Mouse (Mus musculus): ENCODE results near the gene Flt3l.

- TF ChIP-seq EP300 (IDR thresholded peaks at IDR 0.05; ENCODE audit: low read depth): no peak
- TF ChIP-seq CTCF (IDR thresholded peaks at IDR 0.05; ENCODE audit: low read depth): no peak
Measured at GRCm38 (mm10) chr7:45179469-45179868, 43.2 kb upstream of the Flt3l start, which contains the start of gene Gfy.

Data from liver, postnatal 0 days (tissue).